Mouse (Mus musculus): Measurements from ENCODE around the gene Kif21a.

Gene Kif21a

DNA sequence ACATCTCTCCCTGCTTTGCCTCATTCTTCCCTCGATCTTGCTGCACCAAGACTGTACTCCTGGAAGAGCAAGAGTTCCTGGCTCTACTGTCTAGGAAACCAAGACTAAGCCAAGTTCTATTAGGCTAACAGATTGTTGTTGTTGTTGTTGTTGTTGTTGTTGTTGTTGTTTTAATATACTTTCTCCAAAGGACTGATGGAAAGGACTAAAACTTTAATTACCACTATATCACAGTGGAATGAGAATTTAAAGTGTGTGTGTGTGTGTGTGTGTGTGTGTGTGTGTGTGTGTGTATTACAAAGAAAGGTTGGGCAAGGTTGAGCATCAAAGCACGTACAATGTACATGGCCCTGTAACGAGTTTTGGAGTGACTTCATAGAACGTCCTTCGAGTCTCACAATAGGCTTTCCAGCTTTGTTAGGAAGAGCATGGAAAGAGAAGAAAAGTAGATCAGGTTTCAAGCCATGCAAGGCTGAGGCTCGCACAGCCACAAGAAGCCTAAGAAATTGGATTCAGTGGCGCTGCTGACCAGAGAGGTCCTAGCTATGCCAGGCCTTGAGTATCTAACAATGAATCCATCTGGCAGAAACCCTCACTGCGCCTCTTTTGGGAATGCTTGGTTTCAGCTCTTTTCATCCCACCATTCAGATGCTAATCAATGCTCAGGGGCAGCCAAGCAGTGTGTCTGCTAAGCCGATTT, 31.4 kb downstream of the Kif21a start:
- no peak for DNase-seq (ENCODE audit: low spot score)

DNA sequence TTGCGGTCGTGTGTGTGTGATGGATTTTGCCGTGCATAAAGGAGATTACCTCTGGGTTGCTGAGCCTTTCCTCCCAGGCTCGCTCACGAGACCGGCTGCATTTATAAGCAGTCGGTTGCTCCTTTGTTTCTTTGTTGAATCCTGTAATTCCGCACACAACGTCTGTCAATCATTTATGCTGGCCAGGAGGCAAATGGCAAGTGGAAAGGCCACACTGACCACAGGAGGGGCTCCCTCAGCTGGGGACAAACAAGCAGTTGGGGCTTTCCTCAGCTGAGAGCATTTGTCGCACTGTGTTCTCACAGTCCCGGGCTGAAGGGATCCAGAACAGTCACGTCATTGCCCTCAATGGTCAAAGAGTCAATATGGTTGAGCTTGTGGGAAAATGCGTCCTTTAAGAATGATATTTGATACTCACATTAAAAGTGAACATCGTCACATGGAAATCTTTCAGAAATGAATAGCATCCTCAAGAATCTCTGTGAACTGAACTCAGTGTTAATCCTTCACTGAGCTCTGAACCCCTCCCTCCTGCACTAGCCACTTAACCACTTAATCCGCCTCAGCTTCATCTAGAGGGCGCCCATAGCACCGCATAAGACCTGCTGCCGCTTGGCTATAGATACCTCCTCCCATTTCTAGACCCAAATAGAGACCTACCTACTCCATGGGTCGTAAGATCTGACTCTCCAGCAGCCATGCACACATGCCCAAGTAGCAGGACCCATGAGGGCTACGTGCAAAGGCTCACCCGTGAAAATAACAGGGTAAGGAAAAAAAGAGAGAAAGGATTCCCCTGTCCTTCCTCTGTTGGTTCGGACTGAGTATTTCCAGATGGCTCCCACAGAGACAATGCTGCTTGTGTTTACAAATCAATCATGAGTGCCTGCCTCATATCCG, 32.2 kb downstream of the Kif21a start:
- DNase-seq (ENCODE audit: low spot score), result no peak

GRCm38 (mm10) chr15:91016366-91016765, 33.4 kb downstream of the Kif21a start:
- DNase-seq (ENCODE audit: low spot score), result no peak

DNA sequence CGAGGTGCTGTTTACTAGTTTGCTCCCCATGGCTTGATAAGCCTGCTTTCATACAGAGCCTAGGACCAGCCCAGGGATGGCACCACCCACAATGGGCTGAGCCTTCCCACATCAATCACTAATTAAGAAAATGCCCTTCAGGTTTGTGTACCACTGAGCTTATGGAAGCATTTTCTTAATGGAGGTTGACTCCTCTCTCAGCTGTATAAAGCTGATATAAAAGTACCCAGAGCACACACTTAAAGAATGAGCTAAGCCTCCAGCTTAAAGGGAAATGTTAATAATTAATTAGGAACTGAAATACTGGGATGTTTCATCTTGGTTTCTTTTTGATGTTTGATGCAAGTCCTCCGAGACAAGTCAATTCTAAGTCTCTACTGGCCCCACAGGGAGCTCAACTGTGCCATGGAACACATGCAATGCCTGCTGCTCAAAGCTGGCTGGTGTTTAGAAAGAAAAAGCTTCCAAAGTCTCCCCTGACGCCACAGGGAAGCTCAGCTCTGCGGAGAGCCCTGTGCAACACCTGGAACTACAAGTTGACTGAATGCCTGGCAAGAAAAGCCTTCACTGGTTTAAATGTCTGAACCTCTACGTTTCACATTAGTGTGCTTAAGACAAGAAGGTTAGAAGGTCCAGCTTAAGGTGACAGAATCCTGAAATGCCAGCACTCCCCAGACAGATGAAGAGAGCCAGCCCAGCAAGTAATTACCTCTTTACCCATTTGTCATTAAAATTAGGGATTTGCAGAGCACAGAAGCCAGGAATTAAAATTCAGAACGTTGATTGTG, 36.8 kb downstream of the Kif21a start:
- DNase-seq (ENCODE audit: low spot score), result no peak

GRCm38 (mm10) chr15:91010218-91010617, 39.5 kb downstream of the Kif21a start:
- DNase-seq (ENCODE audit: low spot score), result no peak

DNA sequence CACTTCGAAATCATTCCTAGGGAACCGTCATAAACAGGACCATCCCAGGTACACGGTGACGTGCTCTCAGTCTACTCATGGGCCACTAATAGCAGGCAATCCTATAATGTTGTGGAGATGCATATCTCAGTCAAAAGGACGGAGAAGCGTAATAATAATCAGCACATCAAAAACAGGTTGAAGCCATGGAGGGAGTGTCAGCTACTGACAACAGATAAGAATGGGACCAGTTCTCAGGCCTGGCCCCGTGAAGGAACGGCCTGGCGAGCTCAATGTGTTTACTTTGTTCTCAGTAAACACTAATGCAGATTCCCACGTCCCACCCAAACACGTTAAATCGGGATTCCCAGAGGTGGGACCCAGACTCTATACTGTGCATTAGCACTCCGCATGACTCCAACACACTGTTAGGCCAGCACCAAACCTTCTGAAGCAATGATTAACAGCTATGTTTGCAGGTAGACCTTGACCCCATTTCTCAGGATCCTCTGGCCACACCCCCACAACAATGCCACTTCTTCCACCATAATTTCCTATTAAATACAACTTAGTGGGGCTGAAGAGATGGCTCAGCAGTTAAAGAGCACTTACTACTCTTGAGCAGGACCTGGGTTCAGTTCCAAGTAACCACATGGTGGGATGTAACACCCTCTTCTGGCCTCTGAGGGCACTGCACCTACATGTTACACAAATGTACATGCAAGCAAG, 42.5 kb downstream of the Kif21a start:
- no peak for DNase-seq (ENCODE audit: low spot score)

DNA sequence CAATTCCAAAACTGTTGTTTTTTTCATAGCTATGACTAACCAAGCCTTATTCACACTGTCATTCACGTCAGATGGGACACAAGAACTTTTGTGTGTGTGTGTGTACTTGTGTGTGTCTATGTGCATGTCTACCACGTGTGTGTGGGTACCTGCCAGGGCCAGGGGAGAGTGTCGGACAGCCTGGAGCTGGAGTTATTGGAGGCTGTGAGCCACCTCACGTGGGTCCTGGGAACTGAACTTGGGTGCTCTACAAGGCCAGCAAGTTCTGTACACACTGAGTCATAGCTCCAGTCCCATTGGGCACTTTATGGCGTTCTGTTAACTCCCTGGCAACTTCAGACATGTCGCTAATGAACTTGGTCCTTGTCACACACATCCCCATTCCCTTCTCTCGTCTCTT, 45.0 kb downstream of the Kif21a start:
- no peak for DNase-seq (ENCODE audit: low spot score)

DNA sequence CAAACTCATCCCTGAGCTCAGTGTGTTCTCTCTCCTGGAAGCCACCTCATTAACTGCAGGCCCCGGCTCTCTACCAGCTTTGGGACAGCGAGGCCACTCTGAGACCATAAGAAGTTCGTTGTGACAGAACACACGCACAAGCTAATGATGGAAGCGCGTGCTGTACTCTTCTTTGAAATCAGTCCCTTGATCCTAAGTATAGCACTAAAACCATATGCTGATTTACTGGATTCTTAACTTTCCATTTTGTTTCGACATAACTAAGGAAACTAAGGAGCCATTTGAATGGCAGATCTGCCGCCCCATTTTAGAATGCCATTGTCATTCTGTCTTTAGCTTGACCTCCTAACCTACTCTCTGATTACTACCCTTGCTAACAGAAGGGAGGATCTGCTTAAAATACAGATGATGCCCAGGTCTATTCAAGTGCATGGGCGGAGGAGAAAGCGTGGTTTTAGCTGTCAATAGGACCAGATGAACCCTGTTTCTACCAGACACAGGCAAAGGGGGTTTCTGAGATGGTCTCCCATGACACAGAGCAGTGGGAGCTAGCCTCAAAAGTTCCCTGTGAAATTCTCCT, 48.6 kb downstream of the Kif21a start:
- DNase-seq (ENCODE audit: low spot score), result no peak

DNA sequence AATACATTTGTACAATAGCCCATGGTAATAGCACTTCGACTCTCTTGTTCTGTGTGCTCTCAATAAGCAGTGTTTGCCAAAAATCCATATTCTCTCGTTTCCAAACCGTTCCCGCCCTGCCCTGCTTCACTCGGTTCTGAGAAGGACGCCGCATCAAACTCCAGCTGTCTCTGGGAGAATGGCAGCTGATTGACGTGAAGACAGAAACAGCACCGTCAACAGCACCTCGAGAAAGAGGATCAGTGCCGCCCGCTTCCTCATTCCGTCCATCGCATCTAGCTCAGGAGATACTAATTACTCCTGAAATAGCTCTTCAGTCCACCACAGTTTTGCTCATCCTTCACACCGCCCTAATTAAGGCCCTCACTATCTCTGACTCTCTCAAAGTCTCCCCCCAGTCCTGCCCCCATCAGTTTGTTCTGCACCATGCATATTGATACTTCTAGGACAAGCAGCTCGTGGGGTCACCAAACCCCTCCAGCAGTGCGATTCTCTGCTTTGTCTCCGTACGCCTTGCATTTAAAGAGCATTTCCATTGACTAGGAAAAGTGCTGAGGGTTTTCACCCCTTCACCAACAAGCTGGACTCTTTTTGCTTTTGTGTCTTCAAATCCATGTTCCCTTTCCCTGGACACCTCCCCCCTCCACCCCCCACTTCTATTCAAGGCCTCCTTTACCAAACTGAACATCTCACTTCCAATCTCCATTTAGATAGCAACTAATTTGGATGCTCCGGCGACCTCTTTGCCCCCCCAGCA, 49.3 kb downstream of the Kif21a start:
- no peak for DNase-seq (ENCODE audit: low spot score)

DNA sequence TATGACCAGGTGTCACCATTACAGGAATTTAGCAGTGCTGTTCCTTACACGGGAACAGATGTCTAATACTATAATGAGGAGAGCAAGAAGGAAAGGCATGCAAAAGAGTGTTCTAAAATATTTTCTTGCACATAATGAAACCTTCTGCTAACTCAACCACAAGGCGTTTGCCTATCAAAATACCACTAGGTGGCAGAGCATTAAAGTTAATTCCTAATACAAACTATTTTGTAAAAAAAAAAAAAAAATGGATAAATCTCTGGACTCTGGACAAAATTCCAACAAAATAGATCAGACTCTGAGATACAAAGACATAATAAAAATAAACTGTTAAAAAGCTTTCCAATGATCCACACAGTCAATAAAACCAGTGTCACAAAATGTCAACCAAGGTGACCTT, 56.9 kb downstream of the Kif21a start:
- DNase-seq (ENCODE audit: low spot score), result no peak

DNA sequence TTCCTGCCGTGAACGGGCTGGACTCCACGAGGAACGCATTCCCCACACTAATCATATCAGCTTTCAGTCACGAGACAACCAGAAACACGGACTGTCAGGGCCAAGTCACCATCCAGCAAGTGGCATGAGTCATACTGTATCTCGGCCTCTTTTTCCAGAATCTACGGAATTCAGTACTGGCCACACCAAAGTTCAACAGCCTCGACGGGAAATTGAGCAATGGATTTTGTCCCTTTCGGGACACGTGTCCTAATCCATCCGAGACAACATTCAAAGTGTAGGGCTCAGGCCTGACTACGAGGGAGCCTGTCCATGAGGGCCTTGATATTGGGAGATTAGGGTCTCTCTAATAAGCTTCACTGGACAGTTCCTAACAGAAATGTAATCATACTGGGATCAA, 57.4 kb downstream of the Kif21a start:
- no peak for DNase-seq (ENCODE audit: low spot score)

DNA sequence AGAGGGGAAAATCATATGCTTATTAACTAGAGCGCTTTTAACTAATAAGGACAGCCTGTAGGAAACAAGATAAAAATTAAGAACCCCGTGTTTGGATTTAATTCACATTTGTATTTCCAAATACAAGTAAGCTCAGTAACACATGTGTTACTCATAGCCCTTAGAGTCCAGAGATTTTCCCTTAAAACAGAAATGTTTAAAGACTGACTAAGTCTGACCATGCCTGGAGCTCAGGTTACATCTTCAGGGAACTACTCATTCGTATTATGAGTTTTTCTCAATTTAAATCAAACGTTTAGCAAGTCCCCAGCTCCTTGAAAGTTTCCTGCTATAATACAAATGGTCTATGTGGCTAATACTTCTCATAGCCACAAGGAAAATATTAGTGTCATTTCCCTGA, 57.9 kb downstream of the Kif21a start:
- DNase-seq (ENCODE audit: low spot score), result no peak

DNA sequence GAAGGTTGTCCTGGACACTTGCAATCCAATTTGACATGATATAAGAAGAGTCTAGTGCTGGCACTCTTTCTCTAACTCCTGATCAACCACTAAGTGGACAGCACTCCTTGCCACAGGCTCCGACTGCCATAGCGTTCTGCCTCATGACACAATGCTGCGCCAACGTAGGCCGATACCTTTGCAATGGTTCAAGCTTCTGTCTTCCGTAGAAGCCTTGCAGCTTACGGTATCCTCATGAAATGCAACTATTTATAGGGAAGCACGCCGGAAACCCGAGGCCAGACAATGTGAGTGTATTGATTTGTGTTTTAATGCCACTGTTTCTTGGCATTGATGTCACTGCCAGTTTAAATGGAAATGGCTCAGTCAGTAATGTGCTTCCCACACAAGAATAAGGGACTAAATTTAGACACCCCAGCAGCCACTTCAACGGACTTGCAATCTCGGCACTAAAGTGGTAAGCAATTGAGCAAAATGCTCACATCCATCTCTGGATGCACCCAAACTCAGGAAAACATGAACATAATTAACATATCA, 62.0 kb downstream of the Kif21a start:
- DNase-seq (ENCODE audit: low spot score), result no peak

GRCm38 (mm10) chr15:90975914-90976313, 73.8 kb downstream of the Kif21a start:
- DNase-seq (ENCODE audit: low spot score), result no peak

GRCm38 (mm10) chr15:90971914-90972767, 77.6 kb downstream of the Kif21a start:
- no peak for DNase-seq (ENCODE audit: low spot score)

- no peak for DNase-seq (ENCODE audit: low spot score)
Measured at GRCm38 (mm10) chr15:90963320-90963719, 86.4 kb downstream of the Kif21a start.

- no peak for DNase-seq (ENCODE audit: low spot score)
Measured at GRCm38 (mm10) chr15:90962548-90962947, 87.2 kb downstream of the Kif21a start.

DNA sequence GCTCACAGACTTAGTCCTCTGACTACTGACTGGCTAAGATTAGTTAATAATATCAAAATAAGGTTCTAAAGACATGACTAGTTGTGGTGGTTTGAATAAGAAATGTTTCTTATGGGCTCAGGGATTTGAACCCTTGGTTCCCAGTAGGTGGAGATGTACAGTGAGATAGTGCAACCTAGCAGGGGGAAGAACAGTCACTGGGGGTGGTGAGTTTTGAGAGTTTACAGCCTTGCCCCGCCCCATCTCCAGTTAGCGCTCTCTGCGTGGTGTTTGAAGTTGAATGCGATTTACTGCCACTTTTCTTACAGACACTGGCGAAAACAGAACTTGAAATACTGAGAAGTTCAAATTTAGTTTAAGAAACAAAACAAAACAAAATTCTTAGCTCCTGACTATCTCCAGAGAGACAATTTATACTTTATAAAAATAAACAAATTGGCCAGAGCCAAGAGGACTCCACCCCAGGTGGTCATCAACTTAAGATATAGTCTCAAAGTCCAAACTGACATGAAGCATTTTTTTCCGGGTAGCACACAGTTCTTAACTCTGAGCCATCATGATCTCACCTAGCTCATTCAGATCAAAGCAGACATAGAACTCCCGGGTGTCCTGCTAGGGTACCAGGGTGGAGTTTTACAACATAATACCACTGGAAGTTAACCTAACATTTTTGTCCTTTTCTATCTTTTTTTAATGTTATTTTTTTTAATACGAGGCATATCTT, 88.8 kb downstream of the Kif21a start:
- DNase-seq (ENCODE audit: low spot score), result no peak

DNA sequence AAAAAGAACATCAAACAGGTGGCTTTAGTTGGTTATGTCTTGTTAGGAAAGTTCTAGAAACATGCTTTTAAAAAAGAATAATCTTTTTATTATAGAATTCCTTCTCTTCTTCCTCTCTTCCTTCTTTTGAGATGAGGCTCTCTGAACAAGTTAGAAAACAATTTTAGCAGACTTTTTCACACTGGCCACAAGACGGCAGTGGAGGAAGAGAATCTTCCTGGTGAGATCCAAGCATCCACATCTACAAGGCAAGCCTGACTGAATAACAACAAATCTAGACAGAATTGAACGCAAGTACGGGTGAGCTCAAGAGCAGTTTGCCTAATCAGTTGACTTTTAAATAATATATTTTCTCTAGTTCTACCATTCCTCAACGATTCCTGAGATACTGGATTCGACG, 98.4 kb downstream of the Kif21a start:
- no peak for DNase-seq (ENCODE audit: low spot score)
